Mouse (Mus musculus) C3H10T1/2 (cell line): ENCODE measurements around the gene Lrp11. TPM values are rescaled to one million over a fixed set of nuclear protein-coding genes. Genes with fewer than 3 reads are reported as not detected.

Experiments
- polyA plus RNA-seq, 2 experiments: library from polyadenylated mRNA; unstranded; fragments of >200 nt; fragmentation: generic; extraction: Trizol; gene quantifications; one replicate each; pipeline ENCODE4 v1.2.1; 2012; ENCODE audit warnings: missing spikeins in 2 of 2

The Lrp11 gene
- polyA plus RNA-seq: 1 to 10 TPM in 1 of 2 experiments, under 1 TPM in 1; 0.75 to 6.1 TPM

DNA sequence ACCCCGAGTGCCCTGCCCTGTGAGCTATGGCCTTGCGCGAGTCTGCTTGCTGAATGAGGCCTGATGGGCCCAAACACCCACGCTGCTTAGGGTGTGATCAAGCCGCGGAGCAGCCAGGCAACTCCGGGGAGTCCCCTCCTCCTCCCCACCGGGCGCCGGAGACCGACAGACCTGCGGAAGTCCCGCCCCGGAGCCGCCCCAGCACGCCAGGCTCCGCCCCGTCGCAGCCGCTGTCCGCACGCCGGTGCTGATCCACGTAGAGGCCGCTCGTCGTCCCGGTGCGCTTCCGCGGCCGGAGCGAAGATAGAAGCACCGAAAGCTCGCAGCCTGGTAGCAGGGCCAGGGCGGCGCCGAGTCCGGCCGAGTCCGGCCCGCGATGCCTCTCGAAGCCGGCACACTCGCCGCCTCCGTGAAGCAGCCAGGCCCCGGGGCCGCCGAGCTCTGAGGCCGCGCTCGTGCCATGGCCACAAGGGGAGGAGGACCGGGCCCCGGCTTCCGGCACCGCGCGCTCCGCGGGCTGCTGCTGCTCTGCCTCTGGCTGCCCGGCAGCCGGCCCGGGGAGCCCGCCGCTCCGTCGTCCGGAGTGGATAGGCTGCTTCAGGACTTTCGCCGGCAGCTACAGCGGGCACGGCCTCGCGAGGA, at the start of gene Lrp11:
TSS of gene Lrp11 (plus strand) at position 209 of the 642 bp plus-strand sequence.

DNA sequence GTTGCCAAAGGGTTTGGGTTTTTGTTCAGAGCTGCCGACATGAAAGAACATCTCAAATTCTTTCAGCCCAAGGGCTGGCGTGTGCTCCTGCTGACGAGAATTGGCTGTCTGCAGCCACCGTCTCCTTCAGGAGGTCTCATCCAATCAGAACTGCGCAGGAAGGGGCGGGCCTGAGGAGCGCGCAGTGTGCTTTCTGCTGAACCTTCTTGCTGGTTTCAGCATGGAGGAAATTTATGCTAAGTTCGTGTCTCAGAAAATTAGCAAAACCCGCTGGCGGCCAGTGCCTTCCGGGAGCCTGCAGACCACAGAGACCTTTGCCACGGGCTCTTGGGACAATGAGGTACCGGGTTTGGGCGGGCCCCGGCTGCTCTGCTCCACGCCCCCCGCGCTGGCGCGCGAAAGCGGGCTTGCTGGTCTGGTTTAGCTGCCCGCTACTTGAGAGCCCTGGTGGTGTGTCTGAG, 77.8 kb downstream of the Lrp11 start, which contains the start of gene Nup43:
TSS of gene Nup43 (plus strand) at position 162 of the 461 bp plus-strand sequence.

Other genes starting within 250 kb of the Lrp11 start
- under 1 TPM; 0.06 to 0.35 TPM for gene Ulbp1, start 116.2 kb upstream of the Lrp11 start, polyA plus RNA-seq
- 10 to 100 TPM in 1 of 2 experiments, 1 to 10 TPM in 1; 9.6 to 16.3 TPM for gene Nup43, start 77.7 kb downstream of the Lrp11 start, polyA plus RNA-seq
- 10 to 100 TPM; 22.8 to 60.3 TPM for gene Pcmt1, start 91.3 kb downstream of the Lrp11 start, polyA plus RNA-seq
- 1 to 10 TPM in 1 of 2 experiments, under 1 TPM in 1; 0.54 to 4.5 TPM for gene Lats1, start 91.4 kb downstream of the Lrp11 start, polyA plus RNA-seq
- 10 to 100 TPM in 1 of 2 experiments, 1 to 10 TPM in 1; 9.9 to 19.3 TPM for gene Katna1, start 136.2 kb downstream of the Lrp11 start, polyA plus RNA-seq
- 10 to 100 TPM in 1 of 2 experiments, 1 to 10 TPM in 1; 3.9 to 19.6 TPM for gene Ginm1, start 203.0 kb downstream of the Lrp11 start, polyA plus RNA-seq
- gene Ppil4, start 203.1 kb downstream of the Lrp11 start, polyA plus RNA-seq: 1 to 10 TPM in 1 of 2 experiments, under 1 TPM in 1; 0.62 to 4.7 TPM
- under 1 TPM; 0.01 to 0.13 TPM for gene Zc3h12d, start 242.7 kb downstream of the Lrp11 start, polyA plus RNA-seq